Mouse (Mus musculus): ENCODE results near the gene Farp1. TPM values are rescaled to one million over a fixed set of nuclear protein-coding genes. Genes with fewer than 3 reads are reported as not detected.

Farp1 gene
- polyA plus RNA-seq, 1 experiment from 2014 or later: 5.1 TPM

DNA sequence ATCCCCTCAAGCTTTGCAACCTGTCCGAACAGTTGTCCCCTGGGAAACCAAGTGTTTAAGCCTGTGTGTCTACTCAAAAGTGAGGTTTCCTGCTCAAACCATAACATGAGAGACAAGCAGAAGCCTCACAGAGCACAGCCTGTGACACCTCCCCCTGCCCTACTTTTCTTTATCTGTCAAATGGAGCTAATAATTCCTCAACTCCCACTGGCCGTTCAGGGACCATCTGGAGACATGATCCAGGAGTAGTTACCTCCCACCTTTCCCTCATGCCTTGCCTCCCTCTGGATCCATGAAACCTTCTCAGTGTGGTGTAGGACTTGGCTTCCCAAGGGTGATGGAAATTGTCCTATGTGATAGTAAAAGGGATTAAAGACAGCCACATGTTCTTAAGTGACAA lies 109.5 kb downstream of the Farp1 start:
- DNase-seq (ENCODE audit: low spot score): no peak

DNA sequence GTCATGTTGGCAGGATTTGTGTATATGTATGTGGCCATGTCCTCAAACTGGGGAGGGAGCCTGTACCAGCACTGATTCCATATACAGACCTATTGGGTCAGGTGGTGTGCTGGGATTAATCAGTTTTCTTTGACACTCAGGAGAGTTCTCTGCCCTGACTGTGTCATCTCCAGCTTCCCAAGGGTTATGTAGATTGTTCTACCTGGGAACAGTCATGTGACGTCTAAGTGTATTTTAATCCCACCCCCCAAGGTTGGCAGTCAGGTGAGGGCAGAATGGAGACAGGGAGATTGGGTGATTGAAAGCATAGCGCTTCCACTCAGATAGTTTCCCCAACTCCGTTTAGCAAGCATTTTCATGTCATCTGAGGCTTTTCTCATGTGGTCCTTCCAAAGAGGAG lies 110.3 kb downstream of the Farp1 start:
- no peak for DNase-seq (ENCODE audit: low spot score)

- no peak for DNase-seq (ENCODE audit: low spot score)
Observed at GRCm38 (mm10) chr14:121145698-121146097, 110.7 kb downstream of the Farp1 start.

GRCm38 (mm10) chr14:121146213-121146612 lies 111.2 kb downstream of the Farp1 start:
- no peak for DNase-seq (ENCODE audit: low spot score)

DNA sequence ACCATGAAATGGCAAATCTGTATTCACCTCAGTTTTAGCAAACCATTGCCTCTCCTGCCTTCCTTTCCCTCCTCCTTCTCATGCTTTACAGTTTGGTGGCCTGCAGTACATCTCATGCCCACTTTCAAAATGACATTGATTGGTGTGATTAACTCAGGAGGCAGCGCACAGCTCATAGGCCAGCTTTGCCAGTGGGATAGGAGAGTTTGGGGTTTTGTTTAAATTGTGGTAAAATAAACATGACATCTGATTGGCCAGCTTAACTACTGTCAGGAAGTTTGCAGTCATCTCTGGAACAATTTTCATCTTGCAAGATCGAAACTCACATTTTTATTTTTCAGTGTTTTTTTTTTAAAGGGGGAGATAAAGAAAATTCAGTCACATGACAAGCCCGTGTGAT lies 112.0 kb downstream of the Farp1 start:
- no peak for DNase-seq (ENCODE audit: low spot score)

DNA sequence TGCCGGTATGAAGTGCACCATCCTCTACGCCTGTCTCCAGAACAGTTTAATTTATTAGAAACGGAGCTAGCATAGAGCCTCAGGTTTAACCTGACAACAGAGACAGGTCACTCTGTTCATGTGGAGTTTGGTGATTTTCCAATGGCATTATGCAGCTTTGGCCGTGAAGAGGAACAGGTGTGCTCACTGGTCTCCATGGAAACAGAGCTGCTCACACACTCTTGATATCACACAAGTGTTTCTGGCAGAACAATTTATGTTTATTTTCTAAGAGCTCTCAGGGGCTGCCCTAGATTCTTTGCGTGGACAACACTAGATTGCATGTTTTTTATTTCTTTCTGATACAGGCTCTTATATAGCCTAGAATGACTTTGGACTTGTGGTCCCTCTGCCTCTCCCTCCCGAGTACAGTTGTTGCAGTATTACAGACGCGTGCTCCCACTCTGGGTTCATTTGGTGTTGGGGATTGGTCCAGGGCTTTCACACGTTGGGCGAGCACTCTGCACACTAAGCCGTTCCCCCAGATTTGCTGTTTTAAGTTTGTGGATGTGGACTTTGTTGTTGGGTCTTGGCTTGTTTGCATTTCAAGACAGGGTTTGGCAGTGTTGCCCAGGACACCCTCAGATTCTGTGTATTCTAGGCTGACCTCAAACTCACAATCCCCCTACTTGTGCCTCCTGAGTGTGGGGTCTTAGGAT lies 113.2 kb downstream of the Farp1 start:
- DNase-seq (ENCODE audit: low spot score): no peak

GRCm38 (mm10) chr14:121149984-121150383 lies 115.0 kb downstream of the Farp1 start:
- DNase-seq (ENCODE audit: low spot score): no peak

- no peak for DNase-seq (ENCODE audit: low spot score)
Observed at GRCm38 (mm10) chr14:121151837-121152236, 116.8 kb downstream of the Farp1 start.

GRCm38 (mm10) chr14:121152771-121153170 lies 117.8 kb downstream of the Farp1 start:
- DNase-seq (ENCODE audit: low spot score): no peak

DNA sequence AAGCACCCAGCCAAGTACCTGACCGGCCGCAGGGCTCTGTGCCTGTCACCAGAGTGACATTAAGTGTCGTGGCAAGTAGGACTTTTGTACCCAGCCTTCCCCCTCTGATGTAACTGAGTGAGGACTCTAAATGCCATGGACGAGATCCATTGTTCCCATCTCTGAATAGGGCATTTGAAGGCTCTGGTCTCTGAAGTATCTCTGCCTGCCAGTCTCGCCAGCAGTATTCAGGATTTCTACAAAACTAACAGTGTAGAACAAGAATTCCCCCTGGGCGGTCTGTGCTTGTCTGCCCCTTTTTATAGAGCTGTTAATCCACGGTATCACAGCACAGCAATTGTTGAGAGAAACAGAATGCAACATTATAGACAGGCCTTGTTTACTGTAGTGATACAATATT lies 118.3 kb downstream of the Farp1 start:
- DNase-seq (ENCODE audit: low spot score): no peak

DNA sequence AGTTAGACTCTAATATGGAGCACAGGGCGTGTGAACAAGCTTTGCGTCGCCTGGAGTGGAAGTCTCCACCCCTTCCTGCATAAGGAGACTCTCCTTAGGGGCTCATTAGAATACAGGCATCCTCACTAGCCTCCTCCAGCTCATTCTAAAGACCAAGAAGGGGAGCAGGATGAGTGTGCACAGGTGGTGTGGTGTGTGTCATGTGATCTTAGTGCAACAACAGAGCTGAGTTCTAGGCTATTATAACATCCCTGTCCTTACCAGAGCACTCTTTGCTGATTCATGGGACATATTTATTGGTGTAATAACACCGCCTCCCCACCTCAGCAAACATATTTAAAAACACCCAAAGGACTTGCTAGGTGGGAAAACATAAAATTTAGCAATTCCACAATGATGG lies 120.2 kb downstream of the Farp1 start:
- no peak for DNase-seq (ENCODE audit: low spot score)

DNA sequence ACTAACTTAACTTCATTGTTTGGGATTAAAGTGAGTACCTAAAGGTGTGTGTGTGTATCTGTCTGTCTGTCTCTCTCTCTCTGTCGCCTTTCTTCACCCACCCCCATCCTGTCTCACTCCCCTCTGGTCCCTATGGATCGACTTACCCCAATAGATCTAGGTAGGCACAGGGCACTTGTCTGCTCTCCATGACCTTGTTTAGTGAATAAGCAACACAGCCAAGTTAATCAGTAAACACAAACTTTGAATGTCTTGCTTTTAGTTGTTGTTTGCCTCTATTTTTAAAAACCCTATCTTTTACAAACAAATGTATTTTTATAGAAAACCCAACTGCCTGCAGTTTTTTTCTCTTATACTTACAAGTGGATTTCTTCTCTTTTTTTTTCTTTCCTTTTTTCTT lies 123.6 kb downstream of the Farp1 start:
- no peak for DNase-seq (ENCODE audit: low spot score)

GRCm38 (mm10) chr14:121162822-121163221 lies 127.8 kb downstream of the Farp1 start:
- no peak for DNase-seq (ENCODE audit: low spot score)

DNA sequence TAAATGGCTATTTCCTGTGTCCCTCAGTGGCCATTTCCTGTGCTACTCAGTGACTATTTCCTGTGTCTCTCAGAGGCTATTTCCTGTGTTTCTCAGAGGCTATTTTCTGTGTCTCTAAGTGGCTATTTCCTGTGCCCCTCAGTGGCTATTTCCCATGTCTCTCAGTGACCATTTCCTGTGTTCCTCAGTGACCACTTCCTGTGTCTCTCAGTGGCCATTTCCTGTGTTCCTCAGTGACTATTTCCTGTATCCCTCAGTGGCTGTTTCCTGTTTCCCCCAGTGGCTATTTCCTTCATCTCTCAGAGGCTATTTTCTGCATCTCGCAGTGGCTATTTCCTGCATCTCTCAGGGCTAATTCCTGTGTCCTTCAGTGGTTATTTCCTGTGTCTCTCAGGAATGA lies 129.9 kb downstream of the Farp1 start:
- peak; percentile 15 for DNase-seq (ENCODE audit: low spot score)

- DNase-seq (ENCODE audit: low spot score): no peak
Observed at GRCm38 (mm10) chr14:121165408-121166037, 130.5 kb downstream of the Farp1 start.

GRCm38 (mm10) chr14:121166038-121166436 lies 131.0 kb downstream of the Farp1 start:
- no peak for DNase-seq (ENCODE audit: low spot score)

- DNase-seq (ENCODE audit: low spot score): no peak
Observed at GRCm38 (mm10) chr14:121168716-121169115, 133.7 kb downstream of the Farp1 start.

- DNase-seq (ENCODE audit: low spot score): no peak
Observed at GRCm38 (mm10) chr14:121170321-121170720, 135.3 kb downstream of the Farp1 start.

GRCm38 (mm10) chr14:121172065-121173036 lies 137.4 kb downstream of the Farp1 start:
- DNase-seq (ENCODE audit: low spot score): no peak

- DNase-seq (ENCODE audit: low spot score): peak; percentile 27
Observed at GRCm38 (mm10) chr14:121175385-121175784, 140.4 kb downstream of the Farp1 start.

GRCm38 (mm10) chr14:121175861-121176260 lies 140.9 kb downstream of the Farp1 start:
- no peak for DNase-seq (ENCODE audit: low spot score)

GRCm38 (mm10) chr14:121177907-121178306 lies 142.9 kb downstream of the Farp1 start:
- DNase-seq (ENCODE audit: low spot score): no peak
